Mouse (Mus musculus) E14TG2a.4 (cell line): Measurements from ENCODE around the gene Ppfia4.

Source experiments
- CTCF ChIP-seq: conservative IDR thresholded peaks from 2 replicates; pipeline ENCODE4 v1.5.1; 2014; ENCODE audit warnings: low read length
- NANOG ChIP-seq: IDR thresholded peaks from 2 replicates; pipeline ENCODE4 v1.6.1; 2014; ENCODE audit warnings: borderline replicate concordance, low read length, mixed read lengths

GRCm38 (mm10) chr1:134275616-134276464 is 56.9 kb downstream of the Ppfia4 start:
- TF ChIP-seq CTCF = no peak
- no peak for TF ChIP-seq NANOG
